Mouse (Mus musculus) heart, adult 2 months (tissue): ENCODE data around the gene Exoc2.

Source experiments
- CTCF ChIP-seq: fragments of 200-600 bp; IDR thresholded peaks from 2 replicates; pipeline ENCODE4 v1.8.1; 2022; ENCODE audit warnings: antibody characterized with exemption, mild to moderate bottlenecking, moderate library complexity
- POLR2A ChIP-seq: fragments of 200-500 bp; IDR thresholded peaks from 2 replicates; pipeline ENCODE4 v1.6.1; 2011; ENCODE audit warnings: mild to moderate bottlenecking, low read depth, low read length, control low read depth; ENCODE audit not compliant: insufficient read depth

DNA sequence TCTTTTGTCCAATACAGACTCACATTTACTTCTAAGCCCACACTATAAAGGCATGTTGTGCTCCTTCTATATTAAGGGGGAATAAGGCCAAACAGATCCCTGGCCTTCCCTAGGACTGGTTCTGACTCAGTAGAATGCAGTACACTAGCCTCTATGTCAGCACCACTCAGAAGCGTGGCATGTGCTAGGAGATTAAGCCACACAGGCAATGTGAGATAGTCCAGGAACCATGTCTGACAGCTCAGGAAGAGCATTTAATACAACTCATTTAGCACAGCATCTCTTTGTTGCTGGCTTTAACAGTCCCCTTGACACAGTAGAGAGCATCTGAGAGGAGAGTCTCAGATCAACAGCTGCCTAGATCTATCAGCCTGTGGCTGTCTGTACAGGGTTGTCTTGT, 100.4 kb downstream of the Exoc2 start:
- TF ChIP-seq CTCF (no peak), POLR2A (no peak)
